Mouse (Mus musculus) stomach, embryonic 15.5 days (tissue): ENCODE results near the gene Papolg. TPM values are rescaled to one million over a fixed set of nuclear protein-coding genes. Genes with fewer than 3 reads are reported as not detected.

ENCODE experiments used
- ATAC-seq: fragments of 200-750 bp; cut with Nextera tagmentation; 2 replicates; pipeline ENCODE4 v1.8.0; 2017; ENCODE audit warnings: low read depth, moderate number of reproducible peaks, moderate TSS enrichment; ENCODE audit not compliant: insufficient read depth, low FRiP score
- H3K27ac ChIP-seq: fragments of 300-500 bp; sonication (generic); 2 replicates; pipeline ENCODE4 v1.5.1; 2015; ENCODE audit warnings: mild to moderate bottlenecking, inconsistent platforms
- H3K27me3 ChIP-seq: fragments of 300-500 bp; sonication (generic); replicated peaks from 2 replicates; pipeline ENCODE4 v1.6.1; 2015; ENCODE audit warnings: inconsistent platforms
- H3K36me3 ChIP-seq: fragments of 300-500 bp; sonication (generic); 2 replicates; pipeline ENCODE4 v1.6.1; 2015; ENCODE audit warnings: inconsistent platforms
- H3K4me1 ChIP-seq: fragments of 300-500 bp; sonication (generic); 2 replicates; pipeline ENCODE4 v1.6.1; 2015; ENCODE audit warnings: inconsistent platforms
- H3K4me2 ChIP-seq: fragments of 300-500 bp; sonication (generic); 2 replicates; pipeline ENCODE4 v1.6.1; 2015; ENCODE audit warnings: mild to moderate bottlenecking, inconsistent platforms
- H3K4me3 ChIP-seq: fragments of 300-500 bp; sonication (generic); replicated peaks from 2 replicates; pipeline ENCODE4 v1.5.1; 2015; ENCODE audit warnings: inconsistent platforms
- H3K9ac ChIP-seq: fragments of 300-500 bp; sonication (generic); 2 replicates; pipeline ENCODE4 v1.6.1; 2015; ENCODE audit warnings: inconsistent platforms
- H3K9me3 ChIP-seq: fragments of 300-500 bp; sonication (generic); 2 replicates; pipeline ENCODE4 v1.6.1; 2016; ENCODE audit warnings: inconsistent platforms
- WGBS: fragments of 180-500 bp; shearing (Covaris S2); methylation state at CpG from one replicate; pipeline ENCODE4 v1.1.7; 2015; 5-methylcytosine and 5-hydroxymethylcytosine counted together
- polyA plus RNA-seq: library from polyadenylated mRNA; unstranded; fragments of >200 nt; fragmentation: Nextera tagmentation; extraction: Ambion mirVana; gene quantifications from 2 replicates; pipeline ENCODE4 v1.2.1, GENCODE M21; 2015

Papolg gene
- polyA plus RNA-seq, 1 experiment from 2014 or later, result 11.3 TPM

DNA sequence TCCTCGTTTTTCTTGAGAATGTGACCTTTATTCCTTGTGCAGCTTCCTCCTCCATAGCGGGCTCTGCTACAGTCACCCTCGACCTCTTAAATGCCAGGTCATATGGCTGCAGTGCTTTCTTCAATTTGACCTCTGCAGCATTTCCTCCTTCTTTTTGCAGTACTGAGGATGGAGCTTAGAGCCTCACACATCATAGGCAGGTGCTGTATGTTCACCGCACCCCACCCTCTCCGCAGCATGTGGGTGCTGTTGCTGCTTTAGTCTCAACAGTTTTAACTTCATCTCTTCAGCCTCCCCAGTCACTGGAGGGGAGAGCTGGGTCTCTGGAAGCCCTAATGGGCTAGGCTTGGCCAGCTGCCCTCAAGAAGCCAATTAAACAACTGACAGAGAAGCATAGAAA is 41.7 kb downstream of the Papolg start:
- Histone ChIP-seq H3K4me2 (no peak overlapping the region), H3K4me3 (no peak overlapping the region), H3K9me3 (no peaks in the 10 kb centered on the region), H3K36me3 (no peaks in the 10 kb centered on the region), H3K27me3 (no peaks in the 10 kb centered on the region), H3K9ac (no peak overlapping the region), H3K27ac (no peak overlapping the region), H3K4me1 (no peaks in the 10 kb centered on the region)
- no peak for ATAC-seq
- WGBS, result 75% methylated on average over 5 of the region's 5 CpGs

DNA sequence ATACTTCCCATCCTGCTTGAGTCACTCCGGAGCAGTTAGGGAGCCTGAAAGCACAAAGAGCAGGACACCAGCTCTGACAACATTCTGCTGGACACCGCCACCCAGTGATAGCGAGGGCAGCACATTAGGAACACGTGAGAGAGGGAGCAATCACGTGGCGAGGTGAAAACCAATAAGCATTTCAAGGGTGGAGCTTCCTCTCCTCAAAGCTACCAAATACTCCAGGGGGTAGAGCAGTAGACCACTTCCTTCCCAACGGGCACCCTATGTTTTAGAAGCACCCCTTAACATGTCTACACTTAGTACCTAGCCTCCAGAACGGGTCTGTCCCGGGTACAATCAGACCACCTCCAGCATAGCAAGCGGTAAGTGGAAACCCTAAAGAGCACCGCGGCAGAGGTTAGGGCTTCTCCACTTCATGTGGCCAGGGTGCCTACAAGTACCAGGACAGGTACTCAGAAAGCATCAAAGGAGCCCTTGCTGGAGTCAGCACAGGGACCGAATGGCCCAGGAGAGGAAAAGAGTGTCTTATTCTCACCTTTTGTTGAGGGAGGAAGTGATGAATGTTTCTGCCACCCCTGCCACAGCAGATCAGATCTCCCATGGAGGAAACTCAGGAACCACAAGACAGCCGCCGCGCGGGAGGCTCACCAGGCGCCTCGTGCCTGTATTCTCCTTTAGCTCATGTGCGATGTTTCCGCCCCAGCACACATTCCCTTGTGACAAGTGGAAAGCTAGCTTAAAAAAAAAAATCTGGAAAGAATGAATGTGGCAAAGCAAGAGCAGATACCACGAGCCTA is 48.8 kb downstream of the Papolg start:
- H3K27me3 ChIP-seq, result no peaks in the 10 kb centered on the region
- no peak for ATAC-seq
- H3K27ac ChIP-seq, result no peak overlapping the region
- no peak overlapping the region for H3K9ac ChIP-seq
- H3K9me3 ChIP-seq, result no peaks in the 10 kb centered on the region
- H3K4me1 ChIP-seq, result no peaks in the 10 kb centered on the region
- H3K4me2 ChIP-seq, result no peak overlapping the region
- 65% methylated on average over 22 of the region's 22 CpGs for WGBS
- no peak overlapping the region for H3K4me3 ChIP-seq
- no peaks in the 10 kb centered on the region for H3K36me3 ChIP-seq

DNA sequence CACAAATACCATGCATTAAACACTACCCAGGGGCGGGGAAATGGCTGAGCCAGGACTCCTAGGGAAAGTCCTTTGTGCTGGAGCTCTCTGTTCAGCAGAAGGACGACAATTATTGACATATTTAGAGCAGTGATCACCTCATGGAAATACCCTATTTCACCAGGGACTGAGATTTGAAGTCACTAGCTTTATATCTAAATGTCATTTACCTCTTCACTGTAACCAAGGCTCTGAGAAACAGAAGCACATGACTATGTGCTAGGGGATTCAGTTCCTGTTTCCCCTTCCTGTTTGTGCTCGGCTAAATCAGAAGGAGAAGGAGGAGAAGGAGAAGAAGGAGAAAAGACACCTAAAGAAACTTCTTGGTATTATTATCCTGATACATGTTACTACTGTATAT is 71.8 kb downstream of the Papolg start:
- H3K27ac ChIP-seq, result no peak overlapping the region
- H3K36me3 ChIP-seq, result no peaks in the 10 kb centered on the region
- H3K4me1 ChIP-seq, result no peaks in the 10 kb centered on the region
- no peak overlapping the region for H3K4me2 ChIP-seq
- H3K4me3 ChIP-seq, result no peak overlapping the region
- no peak for ATAC-seq
- 71% methylated on average over 3 of the region's 3 CpGs for WGBS
- H3K9me3 ChIP-seq, result no peaks in the 10 kb centered on the region
- no peaks in the 10 kb centered on the region for H3K27me3 ChIP-seq
- no peak overlapping the region for H3K9ac ChIP-seq

DNA sequence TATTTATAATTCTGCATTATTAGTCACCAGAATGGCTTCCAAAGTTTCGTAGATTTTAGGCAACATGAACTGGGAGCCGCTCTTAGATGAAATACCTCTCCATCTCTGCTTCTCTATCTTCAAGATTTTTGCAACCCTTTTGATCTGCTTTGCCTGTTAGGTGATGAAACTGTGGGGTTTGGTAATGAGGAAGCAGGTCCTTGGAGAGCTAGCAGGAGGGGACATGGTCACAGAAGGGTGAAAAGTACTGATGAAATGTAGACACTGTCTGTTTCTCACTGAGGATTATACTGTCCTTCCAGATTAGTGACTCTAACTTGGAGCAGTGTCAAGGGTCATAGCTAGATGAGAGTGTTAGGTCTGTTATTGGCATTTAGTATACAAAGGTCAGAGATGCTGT is 73.4 kb downstream of the Papolg start:
- H3K4me2 ChIP-seq, result no peak overlapping the region
- H3K4me1 ChIP-seq, result no peaks in the 10 kb centered on the region
- WGBS, result 88% methylated on average over 2 of the region's 2 CpGs
- no peak for ATAC-seq
- no peaks in the 10 kb centered on the region for H3K36me3 ChIP-seq
- no peak overlapping the region for H3K9ac ChIP-seq
- no peak overlapping the region for H3K4me3 ChIP-seq
- H3K27me3 ChIP-seq, result no peaks in the 10 kb centered on the region
- no peak overlapping the region for H3K27ac ChIP-seq
- no peaks in the 10 kb centered on the region for H3K9me3 ChIP-seq

DNA sequence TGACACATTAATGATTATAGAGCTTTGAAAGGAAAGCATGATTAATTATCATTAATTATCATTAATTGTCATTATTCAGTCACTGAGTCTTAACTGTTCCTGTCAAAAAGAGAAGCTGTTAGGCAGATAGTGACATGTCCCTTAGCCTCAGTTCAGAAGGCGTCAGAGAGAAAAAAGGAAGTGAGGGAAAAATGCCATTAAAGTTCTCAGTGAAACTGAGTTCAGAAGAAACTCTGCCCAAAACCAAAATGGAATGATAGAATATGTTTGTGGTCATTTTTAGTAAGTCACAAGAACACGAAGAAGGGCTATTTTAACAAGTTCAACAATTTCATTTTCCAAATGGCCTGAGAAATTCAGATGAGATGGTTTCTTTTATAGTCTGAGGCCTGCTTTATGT is 74.1 kb downstream of the Papolg start:
- Histone ChIP-seq H3K27ac (no peak overlapping the region), H3K4me1 (no peaks in the 10 kb centered on the region), H3K27me3 (no peaks in the 10 kb centered on the region), H3K9ac (no peak overlapping the region), H3K36me3 (no peaks in the 10 kb centered on the region), H3K4me2 (no peak overlapping the region), H3K9me3 (no peaks in the 10 kb centered on the region), H3K4me3 (no peak overlapping the region)
- ATAC-seq, result no peak
- WGBS, result 68% methylated on average over 2 of the region's 2 CpGs

DNA sequence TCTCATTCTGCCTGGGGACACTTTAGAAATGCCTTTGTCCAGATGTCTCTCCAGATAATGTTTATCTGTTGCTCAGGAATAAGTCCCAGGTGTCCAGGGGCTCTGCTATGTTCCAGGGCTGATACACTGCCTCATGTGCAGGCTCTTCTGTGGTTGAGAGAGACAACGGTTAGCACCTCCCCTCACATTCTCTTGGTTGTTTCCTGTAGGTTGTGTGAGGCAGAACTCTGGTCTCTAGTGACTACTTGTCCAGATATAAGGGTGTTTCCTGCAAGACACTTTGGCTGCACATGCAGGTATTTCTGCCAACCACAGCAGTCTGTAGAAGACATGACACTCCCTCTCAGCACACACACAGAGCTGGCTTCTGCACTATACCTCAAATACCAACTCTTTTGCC is 76.3 kb downstream of the Papolg start:
- ATAC-seq, result no peak
- WGBS, result 74% methylated on average over 1 of the region's 1 CpGs
- Histone ChIP-seq H3K27me3 (no peaks in the 10 kb centered on the region), H3K9me3 (no peaks in the 10 kb centered on the region), H3K36me3 (no peaks in the 10 kb centered on the region), H3K4me2 (no peak overlapping the region), H3K27ac (no peak overlapping the region), H3K4me3 (no peak overlapping the region), H3K9ac (no peak overlapping the region), H3K4me1 (no peaks in the 10 kb centered on the region)

Other genes with a start within 250 kb of the Papolg start
- 20.1 and 21.3 TPM in 2 replicates for gene Pus10, start 229.6 kb downstream of the Papolg start, polyA plus RNA-seq
- gene Pex13, start 229.3 kb downstream of the Papolg start, polyA plus RNA-seq, result 25.6 and 31.9 TPM in 2 replicates
- 1.2 and 1.3 TPM in 2 replicates for gene Rel, start 124.3 kb downstream of the Papolg start, polyA plus RNA-seq
- not detected in 2 replicates for gene A830031A19Rik, start 179.8 kb upstream of the Papolg start, polyA plus RNA-seq
- 24.5 and 25.1 TPM in 2 replicates for gene Bcl11a, start 182.8 kb upstream of the Papolg start, polyA plus RNA-seq